Mouse (Mus musculus) brain, embryonic 14.5 days (tissue): ENCODE results near the gene Rgl1.

ENCODE experiments used
- CTCF ChIP-seq: fragments of 200-500 bp; IDR thresholded peaks from 2 replicates; pipeline ENCODE4 v1.5.1; 2012; ENCODE audit warnings: inconsistent platforms, mild to moderate bottlenecking, moderate library complexity, borderline replicate concordance; ENCODE audit not compliant: insufficient read depth, insufficient read length; ENCODE audit errors: extremely low read depth
- POLR2A ChIP-seq: fragments of 200-500 bp; IDR thresholded peaks from 2 replicates; pipeline ENCODE4 v1.6.1; 2012; ENCODE audit warnings: mild to moderate bottlenecking, inconsistent platforms, borderline replicate concordance; ENCODE audit not compliant: poor library complexity, insufficient read depth, insufficient read length, severe bottlenecking; ENCODE audit errors: extremely low read depth

DNA sequence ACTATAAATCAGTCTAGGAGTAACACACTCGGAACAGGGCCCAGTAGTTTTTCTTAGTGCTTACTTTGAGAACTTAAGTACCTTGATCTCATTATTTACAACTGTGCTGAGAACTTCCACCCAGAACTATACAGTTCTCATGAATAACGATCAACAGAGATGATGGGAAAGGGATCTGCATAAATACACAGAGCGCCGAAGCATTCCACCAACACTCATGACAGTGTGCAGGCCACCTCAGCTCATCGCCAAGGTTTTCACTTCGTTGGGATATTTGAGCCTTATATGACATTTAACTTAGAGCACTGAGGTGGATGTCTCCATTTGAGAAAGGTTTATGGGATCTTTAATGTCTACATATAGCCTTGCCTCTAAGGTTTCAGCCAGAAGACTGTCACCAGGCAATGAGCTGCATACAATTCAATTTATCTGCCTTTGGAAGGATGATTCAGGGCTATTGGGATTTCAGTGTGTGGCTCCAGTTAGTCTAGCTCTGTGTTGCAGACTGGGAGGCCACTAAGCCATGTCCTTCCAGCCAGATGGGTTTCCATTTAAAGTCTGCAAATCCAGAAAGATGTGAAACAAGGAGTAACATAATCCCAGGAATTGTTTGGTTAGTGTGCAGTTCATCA, 223.3 kb downstream of the Rgl1 start:
- TF ChIP-seq CTCF (no peak), POLR2A (no peak)
